Mouse (Mus musculus): ENCODE measurements around the gene Gzmg. TPM values are rescaled to one million over a fixed set of nuclear protein-coding genes. Genes with fewer than 3 reads are reported as not detected.
"Not testable (repeated sequence)": the region's sequence is repeated elsewhere in the genome, so short reads cannot be mapped to it uniquely, and the experiment has no call there.

Gzmg gene
- polyA plus RNA-seq, 1 experiment from 2014 or later: not detected

DNA sequence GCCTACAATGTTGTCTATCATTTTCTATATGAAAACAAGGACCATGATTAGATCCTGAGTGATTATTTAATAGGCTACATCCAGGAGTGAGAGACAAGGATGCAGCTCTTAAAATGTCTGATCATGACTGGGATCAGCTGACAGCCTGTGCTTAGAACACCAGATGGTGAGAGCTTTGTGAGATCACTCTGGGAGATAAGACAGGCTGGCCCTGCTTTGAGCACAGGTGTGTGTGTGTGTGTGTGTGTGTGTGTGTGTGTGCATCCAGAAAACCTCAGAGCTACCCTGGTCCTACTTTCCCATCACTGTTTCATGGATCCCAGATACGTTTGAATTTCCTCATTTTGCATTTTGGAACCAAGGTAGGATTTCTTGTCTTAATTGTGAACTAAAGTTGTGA lies 25.7 kb downstream of the Gzmg start:
- H3K4me1 ChIP-seq; H3K27ac ChIP-seq; H3K4me3 ChIP-seq; ATAC-seq (ENCODE audit: insufficient number of reproducible peaks, insufficient read depth, low FRiP score, low TSS enrichment); H3K36me3 ChIP-seq; H3K4me2 ChIP-seq (replicated peaks); H3K9ac ChIP-seq; H3K9me3 ChIP-seq; H3K27me3 ChIP-seq: not testable (repeated sequence)
- WGBS: 82% methylated on average over 1 of the region's 1 CpGs

DNA sequence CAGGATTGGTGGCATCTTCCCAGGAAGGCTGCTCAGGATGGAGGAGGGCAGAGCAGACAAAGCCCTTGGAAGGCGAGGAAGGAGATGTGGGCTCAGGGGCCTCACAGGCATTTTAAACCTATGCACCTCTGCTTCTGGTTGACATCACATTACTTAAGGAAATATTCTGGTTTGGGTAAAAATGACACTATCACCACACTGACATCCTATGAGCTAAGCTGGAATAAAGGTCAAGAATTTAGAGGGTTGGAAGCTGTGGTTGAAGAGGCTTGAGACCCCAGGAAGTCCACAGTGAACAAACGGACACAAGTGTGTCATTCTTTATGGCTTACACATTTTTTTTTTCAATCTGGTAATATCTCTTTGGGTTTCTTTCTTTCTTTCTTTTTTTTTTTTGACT lies 26.9 kb downstream of the Gzmg start, which contains the start of gene Gzmd:
Gzmd (minus strand) TSS at position 101 of the 400 bp plus-strand sequence.
- not testable (repeated sequence) for H3K9me3 ChIP-seq; H3K27ac ChIP-seq; H3K4me2 ChIP-seq (replicated peaks); H3K36me3 ChIP-seq; H3K27me3 ChIP-seq; H3K4me1 ChIP-seq; H3K9ac ChIP-seq; ATAC-seq (ENCODE audit: insufficient number of reproducible peaks, insufficient read depth, low FRiP score, low TSS enrichment); H3K4me3 ChIP-seq
- WGBS: 87% methylated on average over 2 of the region's 2 CpGs

DNA sequence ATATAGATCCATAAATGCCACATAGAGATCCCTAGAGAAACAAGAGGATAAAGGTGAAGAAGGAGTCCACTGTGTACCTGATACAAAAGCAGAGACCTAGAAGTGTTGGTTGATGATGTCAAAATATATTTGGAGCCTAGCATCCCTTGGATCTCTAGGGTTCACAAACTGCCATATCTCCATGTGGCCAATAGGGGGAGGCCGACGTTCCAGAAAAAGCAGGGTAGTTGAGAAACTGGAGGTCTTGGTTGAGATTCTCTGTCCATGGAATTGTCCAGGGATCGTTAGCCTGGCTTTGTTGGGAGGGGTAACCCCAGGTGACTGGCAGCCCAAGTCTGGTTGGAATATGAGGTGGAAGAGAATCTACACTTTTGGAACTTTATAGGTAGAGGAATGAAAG lies 31.0 kb downstream of the Gzmg start:
- WGBS: 46% methylated on average over 3 of the region's 3 CpGs
- H3K27me3 ChIP-seq: no peaks in the 10 kb centered on the region
- H3K4me2 ChIP-seq (replicated peaks): no peak overlapping the region
- H3K9me3 ChIP-seq: no peaks in the 10 kb centered on the region
- no peaks in the 10 kb centered on the region for H3K36me3 ChIP-seq
- H3K27ac ChIP-seq: no peak overlapping the region
- no peaks in the 10 kb centered on the region for H3K4me1 ChIP-seq
- H3K4me3 ChIP-seq: no peak overlapping the region
- H3K9ac ChIP-seq: no peak overlapping the region
- no peak for ATAC-seq (ENCODE audit: insufficient number of reproducible peaks, insufficient read depth, low FRiP score, low TSS enrichment)

DNA sequence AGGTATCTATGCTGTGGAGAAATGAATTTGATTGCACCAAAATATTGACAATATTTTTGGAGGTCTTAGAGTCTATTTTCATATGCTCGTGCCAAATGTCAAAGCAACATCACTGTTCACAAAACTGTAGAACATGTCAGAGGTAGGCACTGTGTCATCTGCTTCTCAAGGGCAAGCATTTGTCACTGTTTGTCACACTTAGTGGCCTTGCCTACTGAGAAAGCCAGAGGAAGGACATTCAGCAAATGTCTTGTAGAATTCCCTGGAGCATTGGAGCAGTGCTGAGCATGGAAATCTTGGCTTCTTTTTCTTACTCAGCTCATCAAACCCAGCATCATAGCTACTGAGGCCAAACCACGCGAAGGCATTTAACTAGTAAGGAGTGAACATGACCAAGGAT lies 35.9 kb downstream of the Gzmg start:
- H3K27me3 ChIP-seq: no peaks in the 10 kb centered on the region
- no peak overlapping the region for H3K27ac ChIP-seq
- H3K9ac ChIP-seq: no peak overlapping the region
- H3K4me1 ChIP-seq: no peaks in the 10 kb centered on the region
- H3K9me3 ChIP-seq: no peaks in the 10 kb centered on the region
- H3K36me3 ChIP-seq: no peaks in the 10 kb centered on the region
- 85% methylated on average over 3 of the region's 3 CpGs for WGBS
- no peak overlapping the region for H3K4me3 ChIP-seq
- no peak overlapping the region for H3K4me2 ChIP-seq (replicated peaks)
- ATAC-seq (ENCODE audit: insufficient number of reproducible peaks, insufficient read depth, low FRiP score, low TSS enrichment): no peak

DNA sequence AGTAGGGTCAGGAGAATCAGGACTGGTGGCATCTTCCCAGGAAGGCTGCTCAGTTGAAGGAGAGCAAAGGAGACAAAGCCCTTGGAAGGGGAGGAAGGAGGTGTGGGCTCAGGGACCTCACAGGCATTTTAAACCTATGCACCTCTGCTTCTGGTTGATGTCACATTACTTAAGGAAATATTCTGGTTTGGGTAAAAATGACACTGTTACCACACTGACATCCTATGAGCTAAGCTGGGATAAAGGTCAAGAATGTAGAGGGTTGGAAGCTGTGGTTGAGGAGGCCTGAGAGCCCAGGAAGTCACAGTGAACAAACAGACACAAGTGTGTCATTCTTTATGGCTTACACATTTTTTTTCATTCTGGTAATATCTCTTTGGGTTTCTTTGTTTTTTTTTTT lies 38.9 kb downstream of the Gzmg start, which contains the start of gene Gzme:
Gzme (minus strand) TSS at position 101 of the 400 bp plus-strand sequence.
- Histone ChIP-seq H3K9me3 (no peaks in the 10 kb centered on the region), H3K4me1 (no peaks in the 10 kb centered on the region), H3K36me3 (no peaks in the 10 kb centered on the region), H3K4me2 (replicated peaks) (no peak within 1 kb of the TSS), H3K27me3 (no peaks in the 10 kb centered on the region), H3K4me3 (no peak within 1 kb of the TSS), H3K27ac (no peak within 1 kb of the TSS), H3K9ac (no peak within 1 kb of the TSS)
- ATAC-seq (ENCODE audit: insufficient number of reproducible peaks, insufficient read depth, low FRiP score, low TSS enrichment): no peak

DNA sequence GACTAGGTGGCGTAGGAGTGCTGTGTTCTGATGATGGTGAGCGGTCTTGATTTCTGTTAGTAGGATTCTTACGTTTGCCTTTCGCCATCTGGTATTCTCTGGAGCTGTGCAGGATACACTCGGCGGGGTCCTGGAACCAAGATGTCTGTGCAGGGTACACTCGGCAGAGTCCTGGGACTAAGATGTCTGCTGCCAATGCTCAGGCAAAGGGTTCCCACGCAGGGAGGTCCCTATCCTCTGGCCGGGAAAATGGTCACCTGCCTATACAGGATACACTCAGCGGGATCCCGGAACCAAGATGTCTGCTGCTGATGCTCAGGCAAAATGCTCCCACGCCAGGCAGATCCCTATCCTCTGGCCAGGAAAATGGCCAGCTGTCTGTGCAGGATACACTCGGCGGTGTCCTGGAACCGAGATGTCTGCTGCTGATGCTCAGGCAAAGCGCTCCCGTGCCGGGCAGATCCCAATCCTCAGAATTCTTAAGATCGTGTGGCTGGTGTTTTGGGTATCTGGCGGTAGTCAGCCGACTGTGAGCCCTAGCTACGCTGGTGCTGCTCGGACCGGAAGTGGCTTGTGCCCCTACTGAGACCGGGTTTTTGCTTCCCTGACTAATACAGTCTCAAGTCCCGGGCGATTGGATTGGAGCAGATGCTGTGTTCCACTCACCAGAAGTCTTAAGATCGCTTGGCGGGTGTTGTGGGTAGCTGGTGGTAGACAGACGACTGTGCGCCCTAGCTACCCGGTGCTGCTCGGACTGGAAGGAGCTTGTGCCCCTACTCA lies 43.7 kb downstream of the Gzmg start:
- not testable (repeated sequence) for H3K27ac ChIP-seq; H3K9ac ChIP-seq; ATAC-seq (ENCODE audit: insufficient number of reproducible peaks, insufficient read depth, low FRiP score, low TSS enrichment); H3K4me1 ChIP-seq; H3K4me2 ChIP-seq (replicated peaks); H3K36me3 ChIP-seq; H3K27me3 ChIP-seq; H3K4me3 ChIP-seq; H3K9me3 ChIP-seq
- WGBS: 89% methylated on average over 33 of the region's 33 CpGs

Other genes starting within 250 kb of the Gzmg start
- gene Cma1, start 214.9 kb downstream of the Gzmg start, polyA plus RNA-seq (2016; fragmentation: Nextera tagmentation; extraction: Ambion mirVana): 0.60 and 0.85 TPM in 2 replicates
- not detected in 2 replicates for gene Cma2, start 208.6 kb downstream of the Gzmg start, polyA plus RNA-seq (2016; fragmentation: Nextera tagmentation; extraction: Ambion mirVana)
- gene Mcpt1, start 141.6 kb downstream of the Gzmg start, polyA plus RNA-seq (2016; fragmentation: Nextera tagmentation; extraction: Ambion mirVana): not detected in 2 replicates
- gene Mcpt9, start 129.1 kb downstream of the Gzmg start, polyA plus RNA-seq (2016; fragmentation: Nextera tagmentation; extraction: Ambion mirVana): not detected in 2 replicates
- gene Mcpt2, start 117.5 kb downstream of the Gzmg start, polyA plus RNA-seq (2016; fragmentation: Nextera tagmentation; extraction: Ambion mirVana): not detected in 2 replicates
- not detected in 2 replicates for gene Mcpt4, start 97.3 kb downstream of the Gzmg start, polyA plus RNA-seq (2016; fragmentation: Nextera tagmentation; extraction: Ambion mirVana)
- not detected in 2 replicates for gene Mcpt8, start 74.3 kb downstream of the Gzmg start, polyA plus RNA-seq (2016; fragmentation: Nextera tagmentation; extraction: Ambion mirVana)
- gene Ctsg, start 57.0 kb downstream of the Gzmg start, polyA plus RNA-seq (2016; fragmentation: Nextera tagmentation; extraction: Ambion mirVana): not detected in 2 replicates
- not detected in 2 replicates for gene Gzme, start 39.0 kb downstream of the Gzmg start, polyA plus RNA-seq (2016; fragmentation: Nextera tagmentation; extraction: Ambion mirVana)
- not detected in 2 replicates for gene Gzmd, start 27.0 kb downstream of the Gzmg start, polyA plus RNA-seq (2016; fragmentation: Nextera tagmentation; extraction: Ambion mirVana)
- not detected in 2 replicates for gene Gzmn, start 15.0 kb upstream of the Gzmg start, polyA plus RNA-seq (2016; fragmentation: Nextera tagmentation; extraction: Ambion mirVana)
- gene Gzmf, start 51.8 kb upstream of the Gzmg start, polyA plus RNA-seq (2016; fragmentation: Nextera tagmentation; extraction: Ambion mirVana): not detected in 2 replicates
- gene Gzmc, start 75.1 kb upstream of the Gzmg start, polyA plus RNA-seq (2016; fragmentation: Nextera tagmentation; extraction: Ambion mirVana): not detected in 2 replicates
- gene Gzmb, start 102.7 kb upstream of the Gzmg start, polyA plus RNA-seq (2016; fragmentation: Nextera tagmentation; extraction: Ambion mirVana): 0.22 TPM in 1 of 2 replicates, not detected in the other
- 0.15 TPM in 1 of 2 replicates, not detected in the other for gene Atp12a, start 205.5 kb upstream of the Gzmg start, polyA plus RNA-seq (2016; fragmentation: Nextera tagmentation; extraction: Ambion mirVana)
- gene Rnf17, start 243.0 kb upstream of the Gzmg start, polyA plus RNA-seq (2016; fragmentation: Nextera tagmentation; extraction: Ambion mirVana): 1.5 and 2.5 TPM in 2 replicates

All from embryonic facial prominence, embryonic 12.5 days (tissue).